Mouse (Mus musculus): Measurements from ENCODE around the gene Fam71e2. TPM values are rescaled to one million over a fixed set of nuclear protein-coding genes. Genes with fewer than 3 reads are reported as not detected.

Fam71e2 gene
- polyA plus RNA-seq, 1 experiment from 2014 or later = not detected

GRCm38 (mm10) chr7:4741672-4742481 is 29.2 kb downstream of the Fam71e2 start:
- H3K36me3 ChIP-seq (replicated peaks) = no peaks in the 10 kb centered on the region; the same call in 1 of the 2 replicates
- H3K9me3 ChIP-seq = no peaks in the 10 kb centered on the region
- no peak for ATAC-seq (replicated peaks)
- peak overlapping the region; percentile 78 for H3K9ac ChIP-seq
- H3K27ac ChIP-seq = peak overlapping the region; percentile 94
- H3K4me1 ChIP-seq = peaks cover 37% of the 10 kb centered on the region
- H3K27me3 ChIP-seq (replicated peaks) = no peaks in the 10 kb centered on the region
- 76% methylated on average over 21 of the region's 21 CpGs for WGBS
- H3K4me2 ChIP-seq = peak overlapping the region; percentile 84
- peak overlapping the region; percentile 69 for H3K4me3 ChIP-seq

DNA sequence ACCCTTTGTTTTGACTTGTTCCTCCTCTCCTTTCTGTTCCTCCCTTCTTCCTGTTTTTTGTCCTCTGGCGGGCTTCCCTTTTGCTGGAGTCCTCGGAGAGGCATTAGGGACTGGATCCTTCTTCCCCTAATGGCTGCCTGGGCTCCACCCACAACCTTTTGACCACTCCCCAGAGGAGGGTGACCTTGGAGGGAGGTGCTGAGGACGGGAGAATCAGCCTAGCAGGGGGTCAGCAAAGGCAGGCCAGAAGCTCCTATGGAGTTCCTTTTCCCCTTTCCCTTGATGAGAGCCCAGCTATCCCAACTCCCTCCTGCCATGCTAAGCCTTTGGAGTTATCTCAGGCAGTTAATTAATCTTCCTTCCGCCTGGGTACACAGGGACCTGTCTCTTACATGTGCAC is 30.0 kb downstream of the Fam71e2 start:
- 5% methylated on average over 4 of the region's 4 CpGs for WGBS
- no peak for ATAC-seq (replicated peaks)
- H3K4me3 ChIP-seq = peak overlapping the region; percentile 69

GRCm38 (mm10) chr7:4740309-4740727 is 30.8 kb downstream of the Fam71e2 start:
- WGBS = 1% methylated on average over 14 of the region's 14 CpGs
- Histone ChIP-seq H3K4me2 (peak overlapping the region; percentile 84), H3K4me3 (peak overlapping the region; percentile 69), H3K9ac (peak overlapping the region; percentile 78), H3K27me3 (replicated peaks) (no peaks in the 10 kb centered on the region), H3K36me3 (replicated peaks) (no peaks in the 10 kb centered on the region), H3K4me1 (peaks cover 37% of the 10 kb centered on the region), H3K9me3 (no peaks in the 10 kb centered on the region), H3K27ac (peak overlapping the region; percentile 94)
- peak; percentile 54 for ATAC-seq (replicated peaks)

More for the DNA sequence above, 30.0 kb downstream of the Fam71e2 start:
- no peaks in the 10 kb centered on the region for H3K36me3 ChIP-seq (replicated peaks)
- peak overlapping the region; percentile 78 for H3K9ac ChIP-seq
- peak overlapping the region; percentile 94 for H3K27ac ChIP-seq
- H3K27me3 ChIP-seq (replicated peaks) = no peaks in the 10 kb centered on the region
- peaks cover 37% of the 10 kb centered on the region for H3K4me1 ChIP-seq
- H3K9me3 ChIP-seq = no peaks in the 10 kb centered on the region
- peak overlapping the region; percentile 84 for H3K4me2 ChIP-seq

DNA sequence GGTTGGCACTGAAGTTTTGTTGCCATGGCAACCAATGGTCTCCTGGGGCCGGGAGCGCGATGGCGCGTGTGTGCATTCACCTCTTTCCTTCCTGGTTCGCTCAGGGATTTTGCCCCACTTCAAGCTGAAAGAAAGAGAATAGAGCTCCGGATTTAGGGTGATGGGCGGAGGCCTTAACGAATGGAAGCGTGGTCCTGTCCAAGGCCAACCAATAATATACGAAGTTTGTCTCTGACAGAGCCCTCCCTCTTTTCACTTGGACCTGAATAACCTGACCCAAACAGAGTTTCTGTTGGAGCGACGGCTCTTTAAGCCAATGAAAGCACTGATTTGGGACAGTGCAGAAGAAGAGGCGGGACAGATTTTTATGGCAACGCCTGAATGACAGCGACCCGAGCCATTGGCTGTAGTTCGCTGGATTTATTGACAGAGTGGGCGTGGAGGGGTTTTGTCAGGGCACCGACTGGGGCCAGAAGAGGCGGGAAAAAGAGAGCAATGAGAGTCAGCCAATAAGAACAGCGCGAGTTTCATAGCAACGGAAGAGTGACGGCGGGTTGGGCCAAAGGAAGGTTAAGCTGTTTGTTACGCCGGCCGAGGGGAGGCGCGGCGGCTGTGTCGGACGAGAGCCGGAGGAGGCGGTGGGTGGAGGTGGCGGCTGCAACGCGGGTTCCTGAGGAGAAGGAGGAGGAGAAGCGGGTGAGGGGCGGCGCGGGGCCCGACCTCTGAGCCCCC is 31.4 kb downstream of the Fam71e2 start, which contains the start of gene Kmt5c:
Gene Kmt5c (plus strand): TSS at position 572 of the 732 bp plus-strand sequence.
- Histone ChIP-seq H3K27ac (peak within 1 kb of the TSS; percentile 94), H3K4me2 (peak within 1 kb of the TSS; percentile 84), H3K9me3 (no peaks in the 10 kb centered on the region), H3K36me3 (replicated peaks) (no peaks in the 10 kb centered on the region), H3K27me3 (replicated peaks) (no peaks in the 10 kb centered on the region), H3K9ac (peak within 1 kb of the TSS; percentile 78), H3K4me1 (peaks cover 37% of the 10 kb centered on the region), H3K4me3 (peak within 1 kb of the TSS; percentile 69)
- under 1% methylated on average over 40 of the region's 44 CpGs for WGBS
- peak; percentile 98 for ATAC-seq (replicated peaks)

DNA sequence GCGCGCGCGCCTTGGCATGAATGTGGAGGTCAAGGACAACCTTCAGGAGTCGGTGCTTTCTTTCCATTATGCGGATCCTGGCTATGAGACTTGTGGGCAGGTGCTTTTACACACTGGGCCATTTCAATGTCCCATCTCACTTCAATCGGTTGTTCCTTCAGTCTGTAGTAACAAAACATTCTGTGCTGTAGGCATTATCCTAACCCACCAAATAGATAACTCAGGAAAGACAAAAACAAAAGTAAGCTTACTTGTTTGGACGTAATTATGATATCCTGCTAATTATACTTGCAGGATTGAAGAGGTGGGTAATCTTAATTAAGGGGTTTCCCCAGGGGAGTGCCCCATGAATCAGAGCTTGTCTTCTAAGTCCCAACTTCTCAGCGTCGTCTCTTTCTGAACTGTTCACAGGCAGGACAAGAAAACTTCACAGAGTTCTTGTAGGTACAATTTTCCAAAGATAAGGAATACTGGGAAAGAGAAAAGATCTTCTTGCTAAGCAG is 32.0 kb downstream of the Fam71e2 start:
- ATAC-seq (replicated peaks) = no peak
- Histone ChIP-seq H3K27me3 (replicated peaks) (no peaks in the 10 kb centered on the region), H3K9ac (peak overlapping the region; percentile 12; the same call in 1 of the 2 replicates), H3K4me1 (peaks cover 37% of the 10 kb centered on the region), H3K4me2 (peak overlapping the region; percentile 53), H3K27ac (peak overlapping the region; percentile 81), H3K36me3 (replicated peaks) (no peaks in the 10 kb centered on the region), H3K4me3 (peak overlapping the region; percentile 69), H3K9me3 (no peaks in the 10 kb centered on the region)
- WGBS = 40% methylated on average over 10 of the region's 10 CpGs

- 76% methylated on average over 6 of the region's 6 CpGs for WGBS
- Histone ChIP-seq H3K4me3 (no peak overlapping the region), H3K36me3 (replicated peaks) (no peaks in the 10 kb centered on the region), H3K9me3 (no peaks in the 10 kb centered on the region), H3K9ac (no peak overlapping the region), H3K4me2 (no peak overlapping the region), H3K27ac (no peak overlapping the region), H3K4me1 (no peaks in the 10 kb centered on the region), H3K27me3 (replicated peaks) (no peaks in the 10 kb centered on the region)
- no peak for ATAC-seq (replicated peaks)
Observed at GRCm38 (mm10) chr7:4732968-4733392, 38.1 kb downstream of the Fam71e2 start.

DNA sequence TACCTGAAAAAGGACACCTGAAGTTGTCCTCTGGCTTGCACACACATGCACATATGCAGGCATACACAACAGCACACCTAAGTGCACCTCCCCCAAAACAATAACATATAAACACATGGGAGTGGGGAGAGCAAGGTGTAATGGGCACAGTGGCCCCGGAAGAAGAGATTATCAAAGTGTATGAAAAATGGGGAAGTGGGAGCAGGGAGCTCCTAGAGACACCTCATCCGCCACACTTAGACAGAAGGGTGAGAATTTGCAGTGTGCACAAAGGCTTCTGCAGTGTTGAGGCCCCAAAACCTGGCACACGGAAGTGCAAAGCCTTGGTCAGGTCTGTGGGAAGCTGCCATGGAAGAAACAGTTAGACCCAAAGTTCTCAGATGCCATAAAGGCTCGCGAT is 40.0 kb downstream of the Fam71e2 start:
- Histone ChIP-seq H3K9ac (no peak overlapping the region), H3K4me3 (no peak overlapping the region), H3K36me3 (replicated peaks) (no peaks in the 10 kb centered on the region), H3K4me1 (no peaks in the 10 kb centered on the region), H3K27me3 (replicated peaks) (no peaks in the 10 kb centered on the region), H3K27ac (no peak overlapping the region), H3K4me2 (no peak overlapping the region), H3K9me3 (no peaks in the 10 kb centered on the region)
- no peak for ATAC-seq (replicated peaks)
- 85% methylated on average over 5 of the region's 5 CpGs for WGBS

DNA sequence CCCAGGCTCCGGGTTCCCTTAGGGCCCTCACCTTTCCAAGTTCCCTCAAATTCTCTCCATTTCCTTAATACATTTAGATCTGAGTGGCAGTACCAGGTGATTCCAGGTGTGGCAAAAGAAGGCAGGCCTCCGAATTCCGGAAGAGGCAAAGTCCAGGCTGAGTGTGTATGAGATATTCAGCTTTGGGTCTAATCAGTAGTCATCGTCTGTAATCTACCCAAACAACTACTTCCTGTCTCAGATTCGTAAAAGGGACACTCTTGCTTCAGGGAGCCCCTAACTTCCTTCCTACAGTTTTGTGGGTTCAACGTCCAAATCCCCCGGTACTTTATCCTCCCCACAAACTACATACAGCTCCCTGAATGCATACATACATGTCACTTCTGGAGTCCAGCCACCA is 45.9 kb downstream of the Fam71e2 start, which contains the start of gene Tmem150b:
Gene Tmem150b (minus strand): TSS at position 81 of the 400 bp plus-strand sequence.
- 85% methylated on average over 7 of the region's 7 CpGs for WGBS
- H3K4me1 ChIP-seq = no peaks in the 10 kb centered on the region; the same call in 1 of the 2 replicates
- no peaks in the 10 kb centered on the region for H3K9me3 ChIP-seq
- no peak for ATAC-seq (replicated peaks)
- no peaks in the 10 kb centered on the region for H3K27me3 ChIP-seq (replicated peaks)
- no peak within 1 kb of the TSS for H3K9ac ChIP-seq
- H3K27ac ChIP-seq = no peak within 1 kb of the TSS
- no peaks in the 10 kb centered on the region for H3K36me3 ChIP-seq (replicated peaks)
- no peak within 1 kb of the TSS for H3K4me3 ChIP-seq
- no peak within 1 kb of the TSS for H3K4me2 ChIP-seq

GRCm38 (mm10) chr7:4724359-4724758 is 46.7 kb downstream of the Fam71e2 start:
- no peaks in the 10 kb centered on the region; the same call in 1 of the 2 replicates for H3K4me1 ChIP-seq
- no peaks in the 10 kb centered on the region for H3K36me3 ChIP-seq (replicated peaks)
- H3K9me3 ChIP-seq = no peaks in the 10 kb centered on the region
- no peaks in the 10 kb centered on the region for H3K27me3 ChIP-seq (replicated peaks)
- no peak overlapping the region for H3K27ac ChIP-seq
- 84% methylated on average over 3 of the region's 3 CpGs for WGBS
- H3K4me3 ChIP-seq = no peak overlapping the region
- no peak for ATAC-seq (replicated peaks)
- no peak overlapping the region for H3K9ac ChIP-seq
- H3K4me2 ChIP-seq = no peak overlapping the region

- H3K4me2 ChIP-seq = peak overlapping the region; percentile 50
- H3K9ac ChIP-seq = 0 out of 2 replicates have a peak overlapping the region, but pooled peaks have one; percentile 35
- H3K4me3 ChIP-seq = peak overlapping the region; percentile 26
- no peaks in the 10 kb centered on the region; the same call in 1 of the 2 replicates for H3K4me1 ChIP-seq
- H3K9me3 ChIP-seq = no peaks in the 10 kb centered on the region
- H3K36me3 ChIP-seq (replicated peaks) = no peaks in the 10 kb centered on the region
- peak; percentile 86 for ATAC-seq (replicated peaks)
- no peak overlapping the region for H3K27ac ChIP-seq
- 41% methylated on average over 12 of the region's 12 CpGs for WGBS
- H3K27me3 ChIP-seq (replicated peaks) = no peaks in the 10 kb centered on the region
Observed at GRCm38 (mm10) chr7:4723508-4723907, 47.6 kb downstream of the Fam71e2 start.

DNA sequence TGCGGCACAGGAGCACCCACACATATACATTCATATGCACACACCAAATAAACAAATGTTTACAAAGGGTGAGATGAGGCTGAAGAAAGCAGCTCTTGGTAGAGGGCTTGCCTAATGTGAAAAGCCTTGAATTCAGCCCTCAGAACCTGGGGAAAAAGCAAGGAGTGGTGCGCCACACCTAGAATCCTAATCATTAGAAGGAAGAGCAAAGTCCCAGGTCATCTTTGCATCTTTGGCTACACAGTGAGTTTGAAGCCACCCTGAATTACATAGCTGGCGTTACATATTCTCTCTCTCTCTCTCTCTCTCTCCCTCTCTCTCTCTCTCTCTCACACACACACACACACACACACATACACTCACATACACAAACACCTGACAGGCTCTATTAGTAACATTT is 51.8 kb downstream of the Fam71e2 start:
- Histone ChIP-seq H3K36me3 (replicated peaks) (peaks cover 10% of the 10 kb centered on the region), H3K9me3 (no peaks in the 10 kb centered on the region), H3K4me3 (no peak overlapping the region), H3K4me2 (no peak overlapping the region), H3K27ac (no peak overlapping the region), H3K4me1 (no peaks in the 10 kb centered on the region; the same call in 1 of the 2 replicates), H3K27me3 (replicated peaks) (no peaks in the 10 kb centered on the region), H3K9ac (no peak overlapping the region)
- ATAC-seq (replicated peaks) = no peak
- WGBS = 92% methylated on average over 3 of the region's 3 CpGs

DNA sequence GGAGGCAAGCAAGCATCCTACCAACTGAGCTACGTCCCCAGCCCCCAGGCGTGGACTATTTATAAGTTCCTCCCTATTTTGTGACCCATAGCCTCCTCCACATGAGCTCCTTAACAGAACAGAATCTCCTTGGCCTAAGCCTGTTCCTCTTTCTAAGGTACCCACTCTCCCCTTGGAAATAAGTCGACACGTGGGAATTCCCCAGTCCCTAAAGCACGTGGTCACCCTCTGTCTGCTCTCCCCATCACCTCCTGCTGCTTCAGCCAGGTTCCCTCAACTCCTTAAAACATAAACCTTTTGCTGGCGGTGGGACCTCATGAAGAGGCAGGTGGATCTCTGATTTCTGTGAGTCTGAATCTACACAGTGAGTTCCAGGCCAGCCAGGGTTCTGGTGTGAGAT is 54.1 kb downstream of the Fam71e2 start:
- H3K36me3 ChIP-seq (replicated peaks) = peaks cover 31% of the 10 kb centered on the region
- 74% methylated on average over 6 of the region's 6 CpGs for WGBS

More for the DNA sequence above, 54.1 kb downstream of the Fam71e2 start:
- Histone ChIP-seq H3K4me2 (no peak overlapping the region), H3K27me3 (replicated peaks) (no peaks in the 10 kb centered on the region), H3K27ac (no peak overlapping the region), H3K4me3 (no peak overlapping the region), H3K9me3 (no peaks in the 10 kb centered on the region), H3K4me1 (no peaks in the 10 kb centered on the region), H3K9ac (no peak overlapping the region)
- ATAC-seq (replicated peaks) = no peak

All from midbrain, embryonic 15.5 days (tissue).